Mouse (Mus musculus) liver, adult 10 weeks (tissue): ENCODE results near the gene Abcb10. TPM values are rescaled to one million over a fixed set of nuclear protein-coding genes. Genes with fewer than 3 reads are reported as not detected.

Experiments used
- polyA plus RNA-seq: library from polyadenylated mRNA; stranded (reverse); fragments of 350-450 nt; fragmentation: Illumina TruSeq; extraction: RNeasy Lipid Tissue Mini Kit (QIAGEN cat#74804); gene quantifications from one replicate; pipeline ENCODE4 v1.2.3, GENCODE M21; 2014; ENCODE audit warnings: low read depth, low replicate concordance

The Abcb10 gene
- polyA plus RNA-seq = 10.1 TPM

DNA sequence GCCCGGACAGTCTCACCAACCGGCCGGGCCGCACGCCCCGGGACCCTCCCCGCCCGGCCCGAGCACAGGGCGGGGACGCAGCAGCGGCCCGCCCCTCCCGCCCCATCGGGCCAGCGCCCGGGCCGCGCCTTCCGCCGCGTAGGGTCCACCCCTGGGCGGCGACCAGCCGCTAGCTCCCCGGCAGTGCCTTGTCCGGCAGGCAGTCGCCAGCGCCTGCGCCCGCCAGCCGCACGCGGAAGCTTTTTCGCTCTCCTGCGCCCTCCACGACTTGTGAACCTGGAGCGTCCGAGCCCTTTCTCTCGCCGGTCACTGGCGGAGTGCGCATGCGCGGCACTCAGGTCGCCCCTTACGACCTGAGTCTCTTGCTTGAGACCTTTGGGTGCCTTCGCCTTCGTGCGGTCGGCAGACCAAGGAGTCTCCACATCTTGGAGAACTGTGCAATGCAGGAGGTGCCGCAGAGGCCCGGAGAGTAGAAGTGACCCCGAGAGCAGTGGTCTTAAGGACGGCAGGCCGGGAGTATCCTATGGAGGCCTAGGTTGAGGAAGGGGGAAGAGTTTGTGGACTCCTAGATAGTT, at the start of gene Abcb10:
Abcb10 (minus strand) TSS at position 297 of the 575 bp plus-strand sequence.

DNA sequence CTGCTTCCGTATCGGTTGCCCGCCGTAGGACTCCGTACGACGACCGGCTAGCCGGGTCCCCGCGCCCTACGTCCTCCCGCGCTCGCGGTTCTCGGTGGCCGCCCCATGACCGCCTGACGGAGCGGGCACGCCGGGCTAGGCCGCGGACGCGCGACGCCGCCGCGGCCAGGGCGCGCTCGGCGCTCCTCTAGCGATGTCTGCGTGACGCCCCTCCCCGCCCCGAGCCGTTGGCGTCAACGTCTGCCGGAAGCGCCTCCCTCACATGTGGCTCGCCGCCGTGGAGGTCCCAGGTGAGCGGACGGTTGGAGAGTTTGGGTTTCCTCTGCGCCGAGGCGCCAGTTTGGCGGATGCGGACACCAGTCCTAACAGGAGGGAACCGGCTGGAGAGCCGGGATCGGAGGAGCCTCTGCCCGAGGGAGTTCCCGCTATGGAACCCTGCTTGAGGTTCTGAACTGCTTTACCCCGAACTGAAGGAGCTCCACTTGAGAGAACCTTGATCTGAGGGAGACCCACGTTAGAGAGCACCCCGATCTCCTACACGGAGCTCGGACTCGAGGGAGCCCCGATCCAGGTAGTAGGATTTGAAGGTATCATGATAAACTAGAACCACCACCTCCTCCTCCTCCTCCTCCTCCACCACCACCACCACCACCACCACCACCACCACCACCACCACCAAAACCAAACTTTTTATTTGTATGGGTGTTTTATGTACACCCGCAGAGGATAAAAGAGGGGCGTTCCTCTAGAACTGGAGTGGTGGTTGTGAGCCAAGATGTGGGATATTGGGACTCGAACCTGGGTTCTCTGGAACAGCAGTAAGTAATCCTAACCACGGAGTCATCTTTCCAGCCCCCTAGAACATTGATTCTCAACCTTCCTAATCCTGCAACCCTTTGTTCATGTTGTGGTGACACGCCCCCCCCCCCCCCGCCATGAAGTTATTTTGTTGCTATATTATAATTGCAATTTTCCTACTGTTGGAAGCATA, 38.6 kb upstream of the Abcb10 start, which contains the start of the genes Taf5l and Urb2:
Taf5l (minus strand) TSS at position 161 of the 991 bp plus-strand sequence.
Urb2 (plus strand) TSS at position 272 of the 991 bp plus-strand sequence.

DNA sequence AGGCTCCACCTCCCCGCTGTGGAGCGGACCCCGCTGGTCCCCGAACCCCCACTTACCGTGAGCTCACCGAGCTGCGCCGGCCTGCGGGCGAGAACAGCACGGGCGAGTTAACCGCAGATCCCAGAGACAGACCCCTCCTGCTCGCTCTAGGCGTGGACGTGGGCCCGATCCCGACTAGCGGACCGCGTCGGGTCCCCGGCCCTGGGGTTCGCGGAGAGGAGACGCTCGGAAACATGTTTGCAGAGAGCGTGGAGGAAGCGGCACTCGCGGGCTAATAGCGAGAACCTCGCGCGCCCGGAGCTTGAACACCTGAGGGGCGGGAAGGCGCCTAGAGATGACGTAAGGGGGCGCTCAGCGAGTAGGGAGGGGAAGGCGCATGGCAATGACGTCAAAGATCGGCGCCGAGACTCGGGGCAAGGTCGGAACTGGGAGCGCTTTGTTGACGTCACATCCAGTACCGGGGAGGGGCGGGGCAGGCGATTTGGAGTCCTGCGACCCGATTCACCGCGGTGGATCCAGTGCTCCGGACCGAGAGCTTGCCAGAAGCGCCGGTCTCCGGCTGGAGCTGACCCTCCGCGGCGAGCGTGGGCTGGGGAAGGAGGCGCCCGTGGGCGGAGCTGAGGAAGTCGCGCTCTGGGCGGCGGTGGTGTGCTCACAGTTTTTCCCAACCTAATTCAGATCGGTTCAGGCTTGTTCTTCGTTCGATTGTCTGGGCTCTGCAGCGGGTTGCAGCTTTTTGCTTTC, 33.8 kb downstream of the Abcb10 start, which contains the start of gene Nup133:
Nup133 (minus strand) TSS at position 324 of the 744 bp plus-strand sequence.

Other genes starting within 250 kb of the Abcb10 start
- 9.1 TPM for gene Rab4a, start 177.1 kb downstream of the Abcb10 start, polyA plus RNA-seq
- gene Ccsap, start 122.9 kb downstream of the Abcb10 start, polyA plus RNA-seq = not detected
- gene Acta1, start 88.4 kb downstream of the Abcb10 start, polyA plus RNA-seq = not detected
- 3.7 TPM for gene Nup133, start 33.9 kb downstream of the Abcb10 start, polyA plus RNA-seq
- 3.3 TPM for gene Taf5l, start 38.3 kb upstream of the Abcb10 start, polyA plus RNA-seq
- gene Urb2, start 38.4 kb upstream of the Abcb10 start, polyA plus RNA-seq = 2.0 TPM
- gene Galnt2, start 248.3 kb upstream of the Abcb10 start, polyA plus RNA-seq = 8.8 TPM